Mouse (Mus musculus) thymus, postnatal 0 days (tissue): ENCODE results near the gene Aldh3a2. TPM values are rescaled to one million over a fixed set of nuclear protein-coding genes. Genes with fewer than 3 reads are reported as not detected.
A peak's percentile ranks its signal among the peaks of the same experiment; 100 is the strongest.
"Not testable (repeated sequence)": the region's sequence is repeated elsewhere in the genome, so short reads cannot be mapped to it uniquely, and the experiment has no call there.

Experiments used
- DNase-seq: peaks from one replicate; pipeline ENCODE4 v3.0.0-alpha.2; 2015; ENCODE audit warnings: low spot score
- polyA plus RNA-seq: library from polyadenylated mRNA; unstranded; fragments of >200 nt; fragmentation: Nextera tagmentation; extraction: Ambion mirVana; gene quantifications from 2 replicates; pipeline ENCODE4 v1.2.1, GENCODE M21; 2015

The Aldh3a2 gene
- polyA plus RNA-seq, 1 experiment from 2014 or later, result 43.3 TPM

DNA sequence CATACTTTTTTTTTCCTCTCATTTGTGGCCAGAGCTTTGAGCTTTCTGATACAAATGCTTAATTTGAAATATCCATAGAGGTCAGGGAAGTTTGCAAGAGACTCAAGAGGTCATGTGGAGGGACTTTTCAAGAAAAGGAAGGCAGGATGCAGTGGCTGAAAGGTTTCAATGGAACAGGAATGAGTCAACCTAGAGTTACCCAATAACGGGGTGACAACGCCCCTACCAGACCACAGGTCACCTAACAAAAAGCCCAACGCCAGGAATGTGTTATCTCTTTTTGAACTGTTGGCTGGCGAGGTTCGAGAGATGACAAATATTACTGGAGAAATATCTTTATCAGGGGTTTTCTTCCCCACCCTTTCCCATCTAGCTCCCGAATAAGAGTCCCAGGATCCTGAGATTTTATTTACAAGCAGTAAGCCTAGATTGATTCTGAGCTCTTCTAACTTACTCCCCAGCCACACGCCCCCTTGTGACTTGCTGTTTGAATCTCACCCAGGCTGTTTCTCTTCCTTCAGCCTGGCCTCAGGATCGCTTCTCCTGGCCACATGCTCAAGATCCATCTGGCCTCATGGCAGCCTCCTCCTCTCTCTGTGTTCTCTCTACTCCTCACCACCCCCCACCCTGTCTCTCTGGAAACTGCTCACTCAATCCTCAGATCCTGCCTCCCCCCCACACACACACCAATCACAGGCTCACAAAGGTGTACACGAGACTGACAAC, 46.9 kb downstream of the Aldh3a2 start:
- no peak for DNase-seq

- no peak for DNase-seq
These were observed 51.3 kb downstream of the Aldh3a2 start for GRCm38 (mm10) chr11:61215936-61216335.

DNA sequence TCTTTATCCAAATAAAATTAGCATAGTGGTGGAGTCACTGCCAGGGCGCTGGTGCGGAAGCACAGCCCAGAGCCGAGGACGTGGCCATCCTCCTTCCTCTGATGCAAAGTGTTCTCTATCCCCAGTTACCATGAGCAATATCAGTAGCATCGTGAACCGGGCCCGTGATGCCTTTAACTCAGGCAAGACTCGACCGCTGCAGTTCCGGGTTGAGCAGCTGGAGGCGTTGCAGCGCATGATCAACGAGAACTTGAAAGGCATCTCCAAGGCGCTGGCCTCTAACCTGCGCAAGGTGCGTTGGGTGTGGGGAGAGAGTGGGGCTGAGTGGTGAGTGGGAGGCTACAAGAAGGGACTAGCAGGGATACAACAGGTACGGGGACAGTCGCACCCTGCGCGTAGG, 55.2 kb downstream of the Aldh3a2 start:
- peak; percentile 29 for DNase-seq

- DNase-seq, result no peak
These were observed 58.9 kb downstream of the Aldh3a2 start for GRCm38 (mm10) chr11:61208316-61208715.

- DNase-seq, result no peak
These were observed 59.6 kb downstream of the Aldh3a2 start, which contains the start of gene Aldh3a1 for GRCm38 (mm10) chr11:61207487-61208246. Gene Aldh3a1, plus strand, starts transcription at chr11:61207537.

- DNase-seq, result no peak
These were observed 61.1 kb downstream of the Aldh3a2 start for GRCm38 (mm10) chr11:61206136-61206535.

GRCm38 (mm10) chr11:61205167-61205950, 61.9 kb downstream of the Aldh3a2 start:
- DNase-seq, result no peak

DNA sequence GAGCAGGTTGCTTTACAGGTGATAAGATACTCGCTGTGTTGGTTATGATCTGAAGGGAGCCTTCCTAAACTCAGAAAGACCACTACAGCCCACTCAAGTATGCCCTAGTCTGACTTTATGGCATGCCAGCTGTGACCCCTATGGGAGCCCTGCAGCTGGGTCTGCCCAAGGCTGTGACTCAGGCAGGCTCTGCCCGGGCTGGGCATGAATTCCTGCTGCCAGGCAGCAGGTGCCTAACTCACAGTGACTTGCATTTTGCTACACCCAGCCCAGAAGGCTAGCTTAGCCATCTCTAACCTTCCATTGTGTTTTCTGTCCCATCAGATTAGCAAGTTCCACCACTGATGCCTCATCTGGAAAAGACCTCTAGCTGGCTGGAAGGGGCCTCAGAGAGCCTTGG, 64.5 kb downstream of the Aldh3a2 start:
- no peak for DNase-seq

GRCm38 (mm10) chr11:61202186-61202585, 65.1 kb downstream of the Aldh3a2 start:
- DNase-seq, result no peak

- DNase-seq, result no peak
These were observed 67.5 kb downstream of the Aldh3a2 start for GRCm38 (mm10) chr11:61199620-61200362.

GRCm38 (mm10) chr11:61197935-61198334, 69.3 kb downstream of the Aldh3a2 start:
- no peak for DNase-seq

DNA sequence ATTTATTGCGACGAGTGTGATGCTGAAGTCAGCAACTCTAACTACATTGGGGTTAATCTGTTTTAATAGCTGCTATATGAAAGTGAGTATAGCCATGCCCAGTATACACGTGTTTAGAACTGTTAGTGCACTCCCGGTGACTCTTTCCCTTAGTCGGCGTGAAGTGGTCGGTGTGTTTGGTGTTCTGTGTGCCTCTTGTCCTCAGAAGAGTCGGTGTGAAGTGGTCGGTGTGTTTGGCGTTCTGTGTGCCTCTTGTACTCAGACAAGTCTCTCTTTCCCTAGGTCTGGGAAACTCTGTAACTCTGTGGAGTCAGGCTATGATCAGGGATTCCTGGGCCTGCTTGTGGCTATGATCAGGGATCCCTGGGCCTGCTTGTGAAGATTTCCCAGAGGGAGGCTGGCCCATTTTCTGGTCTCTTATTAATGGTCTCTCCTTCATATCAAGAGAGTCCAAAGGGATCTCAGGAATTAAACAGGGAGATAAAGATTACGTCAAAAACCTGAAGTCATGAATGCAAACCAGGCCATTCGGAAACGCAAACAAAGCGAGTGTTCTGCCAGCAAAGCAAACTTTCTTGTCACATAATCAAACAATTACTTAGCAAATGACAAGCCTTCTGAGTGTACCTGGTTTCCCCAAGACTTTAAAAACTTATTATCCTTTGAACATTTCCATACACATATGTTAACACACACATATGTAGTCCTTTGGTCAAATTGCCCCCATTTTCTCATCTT, 70.5 kb downstream of the Aldh3a2 start:
- no peak for DNase-seq

DNA sequence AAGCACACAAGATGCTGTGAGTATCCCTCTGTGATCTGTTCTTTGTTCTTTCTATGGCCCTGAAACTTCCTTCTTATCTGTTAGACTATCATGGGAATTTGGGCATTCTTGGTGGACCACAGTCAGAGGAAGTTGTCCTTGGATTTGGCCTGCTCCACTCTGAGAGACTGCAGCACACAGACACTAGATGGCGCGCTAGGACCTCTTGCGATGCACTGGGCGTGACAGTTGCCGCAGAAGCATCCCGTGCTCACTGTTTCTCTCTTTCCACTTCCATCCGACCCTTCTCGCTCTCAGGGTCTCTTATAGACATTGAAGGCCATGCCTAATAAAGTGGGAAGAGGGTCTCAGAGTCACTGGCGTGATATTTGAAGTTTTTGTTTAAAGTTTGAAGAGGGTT, 73.9 kb downstream of the Aldh3a2 start:
- DNase-seq, result peak; percentile 75

- DNase-seq, result no peak
These were observed 74.5 kb downstream of the Aldh3a2 start for GRCm38 (mm10) chr11:61192779-61193178.

- DNase-seq, result not testable (repeated sequence)
These were observed 75.1 kb downstream of the Aldh3a2 start for GRCm38 (mm10) chr11:61192123-61192522.

DNA sequence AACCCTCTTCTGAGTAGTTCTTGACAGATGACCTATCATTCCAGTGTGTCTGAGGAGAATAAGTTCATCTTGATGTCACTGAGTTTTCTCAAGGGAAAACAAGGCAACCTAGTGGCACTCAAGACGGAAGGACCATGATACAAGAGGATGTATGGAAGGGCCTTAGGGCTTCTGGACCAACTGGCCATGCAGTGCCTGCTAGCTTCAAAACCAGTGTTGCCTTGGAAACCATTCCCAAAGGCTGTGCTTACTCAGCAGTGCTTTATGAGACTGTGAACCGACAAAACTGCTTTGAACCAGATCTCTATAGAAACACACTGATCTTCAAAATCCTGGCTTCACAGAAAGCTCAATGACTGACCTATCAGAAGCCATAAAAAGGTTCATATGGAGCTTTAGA, 76.5 kb downstream of the Aldh3a2 start:
- no peak for DNase-seq

DNA sequence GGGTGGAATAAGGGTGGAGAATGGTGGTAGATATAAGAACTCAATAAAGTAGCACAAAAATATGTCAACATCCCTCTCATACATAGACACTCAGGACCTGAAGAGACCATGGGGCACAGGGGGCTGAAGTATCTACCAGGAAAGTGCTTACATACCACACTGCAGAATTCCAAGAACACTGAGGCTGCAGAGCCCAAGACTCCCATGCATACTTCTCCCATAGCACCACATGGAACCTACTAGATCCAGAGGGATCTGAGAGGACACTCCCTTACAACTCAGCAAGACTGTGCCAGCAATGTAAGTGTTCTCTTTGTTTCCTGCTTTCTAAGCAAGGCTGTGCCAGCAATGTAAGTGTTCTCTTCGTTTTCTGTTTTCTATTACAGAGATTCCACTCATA, 83.4 kb downstream of the Aldh3a2 start:
- DNase-seq, result no peak

DNA sequence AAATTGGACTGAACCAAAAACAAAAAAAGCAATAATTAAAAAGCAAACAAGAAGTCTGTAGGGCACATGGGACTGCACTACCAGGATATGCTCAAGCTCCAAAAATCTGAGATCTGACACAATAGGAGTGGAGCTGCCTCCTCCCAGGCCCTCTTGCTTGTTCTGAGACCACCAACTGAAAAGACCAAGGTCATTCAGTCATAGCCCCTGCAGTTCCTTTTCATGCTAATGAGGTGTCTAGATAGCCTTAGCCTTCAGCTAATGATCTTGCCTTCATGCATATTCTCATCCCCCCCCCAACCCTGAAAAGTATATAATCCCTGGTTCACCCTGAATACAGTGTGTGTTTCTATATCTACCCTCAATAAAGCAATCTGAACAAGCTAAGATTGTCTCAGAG, 85.6 kb downstream of the Aldh3a2 start:
- no peak for DNase-seq

- DNase-seq, result no peak
These were observed 86.9 kb downstream of the Aldh3a2 start for GRCm38 (mm10) chr11:61180361-61180760.

GRCm38 (mm10) chr11:61176321-61176720, 90.9 kb downstream of the Aldh3a2 start:
- no peak for DNase-seq
